In the genomic region with DNA sequence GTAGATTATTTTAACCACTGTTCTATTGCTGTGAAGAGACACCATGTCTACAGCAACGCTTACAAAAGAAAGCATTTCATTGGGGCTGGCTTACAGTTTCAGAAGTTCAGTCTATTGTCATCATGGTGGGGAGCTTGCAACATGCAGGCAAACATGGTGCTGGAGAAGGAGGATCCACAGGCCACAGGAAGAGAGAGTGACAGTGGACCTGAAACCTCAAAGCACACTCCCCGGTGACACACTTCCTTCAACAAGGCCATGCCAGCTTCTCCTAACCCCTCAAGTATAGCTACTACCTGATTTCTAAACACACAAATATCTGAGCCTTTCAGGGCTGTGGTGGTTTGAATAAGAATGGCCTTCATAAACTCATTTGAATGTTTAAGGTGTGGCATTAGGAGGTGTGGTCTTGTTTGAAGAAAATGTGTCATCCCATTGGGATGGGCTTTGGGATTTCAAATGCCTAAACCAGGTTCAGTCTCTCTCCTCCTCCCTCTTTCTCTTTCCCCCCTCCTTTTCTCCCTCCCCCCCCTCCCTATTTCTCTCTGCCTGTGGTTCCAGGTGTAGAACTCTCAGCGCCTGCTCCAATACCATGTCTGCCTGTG, we compare ENCODE assay signal across 12 mouse cellular contexts.
"Had no signal": no experiment of that assay in that cellular context is flagged by ENCODE, and none has a peak within 500 bp of the region (broad histone marks: within the 10 kb centered on the region; RNA-seq: fewer than 3 reads in every experiment).

No protein-coding gene starts in this region.

- H3K27me3 ChIP-seq: limb, embryonic 12.5 days; limb, embryonic 15.5 days had no signal

- H3K4me1 ChIP-seq: limb, embryonic 15.5 days had no signal

- H3K36me3 ChIP-seq: limb, embryonic 12.5 days; limb, embryonic 15.5 days had no signal

- H3K4me3 ChIP-seq: left cerebral cortex, adult 2 months; limb, embryonic 12.5 days; limb, embryonic 15.5 days had no signal

- DNase-seq: kidney, postnatal 10 days; kidney, postnatal 36 days; layer of hippocampus, postnatal 36 days; left cerebral cortex, postnatal 4 days; liver, postnatal 0 days; lung, embryonic 14.5 days; midbrain, embryonic 14.5 days; right cerebral cortex, adult 18-20 months; right cerebral cortex, postnatal 14 days had no signal

- H3K9me3 ChIP-seq: limb, embryonic 12.5 days; limb, embryonic 15.5 days had no signal
